Mouse (Mus musculus) small intestine, adult 2 months (tissue): ENCODE data around the gene 1700042G07Rik. TPM values are rescaled to one million over a fixed set of nuclear protein-coding genes. Genes with fewer than 3 reads are reported as not detected.
A peak's percentile ranks its signal among the peaks of the same experiment; 100 is the strongest.

Experiments
- H3K27ac ChIP-seq: fragments of 200-500 bp; 2 replicates; pipeline ENCODE4 v1.5.1; 2012; ENCODE audit warnings: low read depth, low read length, control low read depth, inconsistent platforms; ENCODE audit not compliant: insufficient read depth
- H3K27me3 ChIP-seq: fragments of 200-500 bp; 2 replicates; pipeline ENCODE4 v1.6.1; 2012; ENCODE audit warnings: mild to moderate bottlenecking, moderate library complexity, low read length, inconsistent platforms; ENCODE audit not compliant: control insufficient read depth, insufficient read depth
- H3K36me3 ChIP-seq: fragments of 200-500 bp; 2 replicates; pipeline ENCODE4 v1.6.1; 2012; ENCODE audit warnings: mild to moderate bottlenecking, low read length, control low read depth, inconsistent platforms; ENCODE audit not compliant: control insufficient read depth, insufficient read depth
- H3K4me1 ChIP-seq: fragments of 200-500 bp; 2 replicates; pipeline ENCODE4 v1.6.1; 2012; ENCODE audit warnings: low read length, inconsistent platforms, mixed read lengths; ENCODE audit not compliant: control insufficient read depth, insufficient read depth, insufficient read length
- H3K4me3 ChIP-seq: fragments of 200-500 bp; 2 replicates; pipeline ENCODE4 v1.5.1; 2012; ENCODE audit warnings: low read depth, mild to moderate bottlenecking, control low read depth, inconsistent platforms, low read length, moderate library complexity
- CTCF ChIP-seq: fragments of 200-500 bp; IDR thresholded peaks from 2 replicates; pipeline ENCODE4 v1.5.1; 2012; ENCODE audit warnings: low read depth, mild to moderate bottlenecking, control low read depth, inconsistent platforms, low read length, moderate library complexity, mixed read lengths; ENCODE audit not compliant: insufficient replicate concordance, insufficient read length; ENCODE audit errors: extremely low read depth
- POLR2A ChIP-seq: fragments of 200-500 bp; IDR thresholded peaks from 2 replicates; pipeline ENCODE4 v1.6.1; 2012; ENCODE audit warnings: low read depth, mild to moderate bottlenecking, control low read depth, inconsistent platforms, low read length, moderate library complexity
- WGBS: fragments of 180-500 bp; shearing (Covaris S2); methylation state at CpG from one replicate; pipeline ENCODE4 v1.1.7; 2018; 5-methylcytosine and 5-hydroxymethylcytosine counted together
- polyA plus RNA-seq: library from polyadenylated mRNA; depleted of rRNA; stranded (reverse); fragments of >200 nt; gene quantifications from 2 replicates; pipeline ENCODE4 v1.2.3, GENCODE M21; 2012

Gene 1700042G07Rik
- polyA plus RNA-seq, 1 experiment = not detected

GRCm38 (mm10) chr4:116162142-116162541, 11.0 kb upstream of the 1700042G07Rik start:
- 33% methylated on average over 4 of the region's 4 CpGs for WGBS
- peaks cover 21% of the 10 kb centered on the region; the same call in 1 of the 2 replicates for H3K4me1 ChIP-seq
- H3K27ac ChIP-seq = no peak overlapping the region
- peaks cover 22% of the 10 kb centered on the region for H3K36me3 ChIP-seq
- no peaks in the 10 kb centered on the region for H3K27me3 ChIP-seq
- TF ChIP-seq CTCF (no peak), POLR2A (no peak)
- H3K4me3 ChIP-seq = no peak overlapping the region

- 41% methylated on average over 2 of the region's 2 CpGs for WGBS
- Histone ChIP-seq H3K27me3 (no peaks in the 10 kb centered on the region), H3K36me3 (0 out of 2 replicates have a peak, but pooled peaks cover 2% of the 10 kb centered on the region), H3K4me1 (peaks cover 21% of the 10 kb centered on the region; the same call in 1 of the 2 replicates), H3K27ac (peak overlapping the region; percentile 91), H3K4me3 (no peak overlapping the region)
- TF ChIP-seq POLR2A (no peak), CTCF (no peak)
Observed at GRCm38 (mm10) chr4:116164759-116165554, 8.2 kb upstream of the 1700042G07Rik start.

GRCm38 (mm10) chr4:116165708-116166407, 7.3 kb upstream of the 1700042G07Rik start:
- Histone ChIP-seq H3K27me3 (no peaks in the 10 kb centered on the region), H3K4me1 (peaks cover 24% of the 10 kb centered on the region; the same call in 1 of the 2 replicates), H3K27ac (peak overlapping the region; percentile 91), H3K36me3 (no peaks in the 10 kb centered on the region), H3K4me3 (no peak overlapping the region)
- WGBS = 25% methylated on average over 8 of the region's 8 CpGs
- TF ChIP-seq CTCF = no peak
- TF ChIP-seq POLR2A = no peak

GRCm38 (mm10) chr4:116167404-116167803, 5.8 kb upstream of the 1700042G07Rik start, which contains the start of gene Tspan1:
Gene Tspan1, minus strand, starts transcription at chr4:116167601.
- TF ChIP-seq POLR2A = peak; percentile 35; the same call in 1 of the 2 replicates
- peak; percentile 53; the same call in 1 of the 2 replicates for TF ChIP-seq CTCF
- 13% methylated on average over 7 of the region's 7 CpGs for WGBS
- peaks cover 24% of the 10 kb centered on the region; the same call in 1 of the 2 replicates for H3K4me1 ChIP-seq
- no peaks in the 10 kb centered on the region for H3K36me3 ChIP-seq
- H3K27me3 ChIP-seq = no peaks in the 10 kb centered on the region
- no peak within 1 kb of the TSS for H3K4me3 ChIP-seq
- H3K27ac ChIP-seq = peak within 1 kb of the TSS; percentile 91

- no peaks in the 10 kb centered on the region for H3K27me3 ChIP-seq
- H3K4me3 ChIP-seq = no peak overlapping the region
- 74% methylated on average over 7 of the region's 8 CpGs for WGBS
- TF ChIP-seq CTCF = peak; percentile 47; the same call in 1 of the 2 replicates
- no peak for TF ChIP-seq POLR2A
- H3K27ac ChIP-seq = no peak overlapping the region
- H3K4me1 ChIP-seq = peaks cover 22% of the 10 kb centered on the region; the same call in 1 of the 2 replicates
- H3K36me3 ChIP-seq = no peaks in the 10 kb centered on the region
Observed at GRCm38 (mm10) chr4:116168617-116169352, 4.4 kb upstream of the 1700042G07Rik start.

- Histone ChIP-seq H3K27me3 (no peaks in the 10 kb centered on the region), H3K4me1 (peaks cover 22% of the 10 kb centered on the region; the same call in 1 of the 2 replicates), H3K27ac (no peak overlapping the region), H3K36me3 (no peaks in the 10 kb centered on the region), H3K4me3 (no peak overlapping the region)
- TF ChIP-seq POLR2A (no peak), CTCF (no peak)
- 81% methylated on average over 3 of the region's 3 CpGs for WGBS
Observed at GRCm38 (mm10) chr4:116169353-116169672, 3.9 kb upstream of the 1700042G07Rik start.

GRCm38 (mm10) chr4:116173752-116174151, 580 bp downstream of the 1700042G07Rik start:
- TF ChIP-seq CTCF (no peak), POLR2A (no peak)
- Histone ChIP-seq H3K36me3 (no peaks in the 10 kb centered on the region), H3K4me1 (peaks cover 33% of the 10 kb centered on the region), H3K27me3 (no peaks in the 10 kb centered on the region), H3K4me3 (no peak overlapping the region), H3K27ac (no peak overlapping the region)
- WGBS = 93% methylated on average over 4 of the region's 4 CpGs
